Mouse (Mus musculus): ENCODE measurements at regions not wholly inside any gene's neighbourhood (a gene's known extent, or its start where the extent isn't known, plus 50 kb on each side); places are given as distances from the start of the nearest gene placed in this dataset.
A peak's percentile ranks its signal among the peaks of the same experiment; 100 is the strongest.

- H3K27ac ChIP-seq (ENCODE audit: low read depth, low read length), result no peak overlapping the region
Measured at GRCm38 (mm10) chr4:142460468-142461086, 221.4 kb upstream of the Kazn start.

GRCm38 (mm10) chr4:142452614-142453013 lies 213.4 kb upstream of the Kazn start:
- H3K4me2 ChIP-seq (replicated peaks; ENCODE audit: low read depth), result no peak overlapping the region
- no peaks in the 10 kb centered on the region for H3K36me3 ChIP-seq (ENCODE audit: control insufficient read depth, insufficient read depth)
- 45% methylated on average over 11 of the region's 11 CpGs for WGBS
- no peak overlapping the region for H3K27ac ChIP-seq (ENCODE audit: low read depth, low read length)
- H3K9me3 ChIP-seq (ENCODE audit: control insufficient read depth), result no peaks in the 10 kb centered on the region
- no peak overlapping the region for H3K4me3 ChIP-seq (ENCODE audit: low read depth, low read length)
- no peaks in the 10 kb centered on the region for H3K4me1 ChIP-seq (replicated peaks; ENCODE audit: control insufficient read depth, insufficient read depth, low read length)
- no peak overlapping the region for H3K9ac ChIP-seq (ENCODE audit: low read depth, low read length)
- peak; percentile 51; the same call in 1 of the 2 replicates for ATAC-seq
- H3K27me3 ChIP-seq (replicated peaks; ENCODE audit: control insufficient read depth, insufficient read depth, low read length), result no peaks in the 10 kb centered on the region
- no peak for TF ChIP-seq CTCF (IDR thresholded peaks at IDR 0.05; ENCODE audit: low read depth)

More at GRCm38 (mm10) chr4:142460468-142461086, 221.4 kb upstream of the Kazn start:
- WGBS, result 85% methylated on average over 13 of the region's 13 CpGs
- Histone ChIP-seq H3K4me2 (replicated peaks; ENCODE audit: low read depth) (no peak overlapping the region), H3K9ac (ENCODE audit: low read depth, low read length) (no peak overlapping the region), H3K27me3 (replicated peaks; ENCODE audit: control insufficient read depth, insufficient read depth, low read length) (no peaks in the 10 kb centered on the region), H3K9me3 (ENCODE audit: control insufficient read depth) (no peaks in the 10 kb centered on the region), H3K4me1 (replicated peaks; ENCODE audit: control insufficient read depth, insufficient read depth, low read length) (no peaks in the 10 kb centered on the region), H3K4me3 (ENCODE audit: low read depth, low read length) (no peak overlapping the region), H3K36me3 (ENCODE audit: control insufficient read depth, insufficient read depth) (no peaks in the 10 kb centered on the region)
- no peak for ATAC-seq
- TF ChIP-seq CTCF (IDR thresholded peaks at IDR 0.05; ENCODE audit: low read depth), result no peak

GRCm38 (mm10) chr4:142450884-142451283 lies 211.7 kb upstream of the Kazn start:
- no peaks in the 10 kb centered on the region for H3K36me3 ChIP-seq (ENCODE audit: control insufficient read depth, insufficient read depth)
- H3K9me3 ChIP-seq (ENCODE audit: control insufficient read depth), result no peaks in the 10 kb centered on the region
- H3K27me3 ChIP-seq (replicated peaks; ENCODE audit: control insufficient read depth, insufficient read depth, low read length), result no peaks in the 10 kb centered on the region
- H3K4me2 ChIP-seq (replicated peaks; ENCODE audit: low read depth), result no peak overlapping the region
- no peak for ATAC-seq
- H3K27ac ChIP-seq (ENCODE audit: low read depth, low read length), result no peak overlapping the region
- H3K4me1 ChIP-seq (replicated peaks; ENCODE audit: control insufficient read depth, insufficient read depth, low read length), result no peaks in the 10 kb centered on the region
- 86% methylated on average over 3 of the region's 3 CpGs for WGBS
- TF ChIP-seq CTCF (IDR thresholded peaks at IDR 0.05; ENCODE audit: low read depth), result no peak
- no peak overlapping the region for H3K9ac ChIP-seq (ENCODE audit: low read depth, low read length)
- no peak overlapping the region for H3K4me3 ChIP-seq (ENCODE audit: low read depth, low read length)

GRCm38 (mm10) chr4:142449713-142450112 lies 210.5 kb upstream of the Kazn start:
- 54% methylated on average over 13 of the region's 13 CpGs for WGBS
- TF ChIP-seq CTCF (IDR thresholded peaks at IDR 0.05; ENCODE audit: low read depth), result no peak

GRCm38 (mm10) chr4:142449198-142449702 lies 210.0 kb upstream of the Kazn start:
- Histone ChIP-seq H3K9me3 (ENCODE audit: control insufficient read depth) (no peaks in the 10 kb centered on the region), H3K4me2 (replicated peaks; ENCODE audit: low read depth) (no peak overlapping the region), H3K4me1 (replicated peaks; ENCODE audit: control insufficient read depth, insufficient read depth, low read length) (no peaks in the 10 kb centered on the region), H3K27ac (ENCODE audit: low read depth, low read length) (no peak overlapping the region), H3K36me3 (ENCODE audit: control insufficient read depth, insufficient read depth) (no peaks in the 10 kb centered on the region), H3K9ac (ENCODE audit: low read depth, low read length) (no peak overlapping the region), H3K27me3 (replicated peaks; ENCODE audit: control insufficient read depth, insufficient read depth, low read length) (no peaks in the 10 kb centered on the region), H3K4me3 (ENCODE audit: low read depth, low read length) (no peak overlapping the region)
- ATAC-seq, result no peak
- TF ChIP-seq CTCF (IDR thresholded peaks at IDR 0.05; ENCODE audit: low read depth), result no peak
- WGBS, result 77% methylated on average over 14 of the region's 14 CpGs

More at GRCm38 (mm10) chr4:142449713-142450112, 210.5 kb upstream of the Kazn start:
- H3K4me2 ChIP-seq (replicated peaks; ENCODE audit: low read depth), result no peak overlapping the region
- H3K4me1 ChIP-seq (replicated peaks; ENCODE audit: control insufficient read depth, insufficient read depth, low read length), result no peaks in the 10 kb centered on the region
- H3K4me3 ChIP-seq (ENCODE audit: low read depth, low read length), result no peak overlapping the region
- H3K36me3 ChIP-seq (ENCODE audit: control insufficient read depth, insufficient read depth), result no peaks in the 10 kb centered on the region
- no peaks in the 10 kb centered on the region for H3K27me3 ChIP-seq (replicated peaks; ENCODE audit: control insufficient read depth, insufficient read depth, low read length)
- no peaks in the 10 kb centered on the region for H3K9me3 ChIP-seq (ENCODE audit: control insufficient read depth)
- ATAC-seq, result no peak
- H3K27ac ChIP-seq (ENCODE audit: low read depth, low read length), result no peak overlapping the region
- H3K9ac ChIP-seq (ENCODE audit: low read depth, low read length), result no peak overlapping the region

GRCm38 (mm10) chr4:142447529-142447928 lies 208.3 kb upstream of the Kazn start:
- 47% methylated on average over 7 of the region's 7 CpGs for WGBS
- Histone ChIP-seq H3K9me3 (ENCODE audit: control insufficient read depth) (no peaks in the 10 kb centered on the region), H3K36me3 (ENCODE audit: control insufficient read depth, insufficient read depth) (no peaks in the 10 kb centered on the region), H3K4me3 (ENCODE audit: low read depth, low read length) (no peak overlapping the region), H3K27me3 (replicated peaks; ENCODE audit: control insufficient read depth, insufficient read depth, low read length) (no peaks in the 10 kb centered on the region), H3K9ac (ENCODE audit: low read depth, low read length) (no peak overlapping the region), H3K4me2 (replicated peaks; ENCODE audit: low read depth) (no peak overlapping the region), H3K4me1 (replicated peaks; ENCODE audit: control insufficient read depth, insufficient read depth, low read length) (no peaks in the 10 kb centered on the region), H3K27ac (ENCODE audit: low read depth, low read length) (no peak overlapping the region)
- no peak for ATAC-seq
- TF ChIP-seq CTCF (IDR thresholded peaks at IDR 0.05; ENCODE audit: low read depth), result no peak
